Mouse (Mus musculus) spleen, embryonic (tissue): Measurements from ENCODE around the gene Olfr1308.

Experiments used
- CTCF ChIA-PET: fragments of 350-600 bp; sonication (Branson Sonifier 250); formaldehyde crosslinking; loops from one replicate; lab custom pipeline; 2022; lab: Charles Lee

The Olfr1308 gene

GRCm38 (mm10) chr2:111964844-111965243, at the start of gene Olfr1308:
Gene Olfr1308 (minus strand): TSS chr2:111964944.
- CTCF ChIA-PET = no interaction called here

GRCm38 (mm10) chr2:112012608-112013007, 47.9 kb upstream of the Olfr1308 start, which contains the start of gene Olfr1310:
Gene Olfr1310 (minus strand): TSS chr2:112012708.
- CTCF ChIA-PET = no interaction called here

GRCm38 (mm10) chr2:111990181-111990580, 25.4 kb upstream of the Olfr1308 start, which contains the start of gene Olfr1309:
Gene Olfr1309 (minus strand): TSS chr2:111990281.
- CTCF ChIA-PET = no interaction called here

GRCm38 (mm10) chr2:111949340-111949739, 15.4 kb downstream of the Olfr1308 start, which contains the start of gene Olfr1307:
Gene Olfr1307 (minus strand): TSS chr2:111949440.
- CTCF ChIA-PET = no interaction called here

- CTCF ChIA-PET = no interaction called here
These were observed 48.6 kb downstream of the Olfr1308 start, which contains the start of gene Olfr1306 for GRCm38 (mm10) chr2:111916171-111916570. Gene Olfr1306 (minus strand): TSS chr2:111916271.
